Mouse (Mus musculus) urinary bladder, postnatal 14 days (tissue): ENCODE results near the gene Mul1.
A peak's percentile ranks its signal among the peaks of the same experiment; 100 is the strongest.

Experiments
- DNase-seq: peaks from one replicate; pipeline ENCODE4 v3.0.0; 2021; ENCODE audit warnings: low spot score

The Mul1 gene

GRCm38 (mm10) chr4:138461471-138461870 lies 27.0 kb downstream of the Mul1 start:
- no peak for DNase-seq

- peak; percentile 28 for DNase-seq
These were observed 28.7 kb downstream of the Mul1 start for GRCm38 (mm10) chr4:138462971-138463831.

- peak; percentile 81 for DNase-seq
These were observed 29.5 kb downstream of the Mul1 start for GRCm38 (mm10) chr4:138463832-138464487.

GRCm38 (mm10) chr4:138464667-138465353 lies 30.3 kb downstream of the Mul1 start:
- DNase-seq: peak; percentile 72

- DNase-seq: no peak
These were observed 31.0 kb downstream of the Mul1 start for GRCm38 (mm10) chr4:138465446-138465845.

- DNase-seq: no peak
These were observed 32.2 kb downstream of the Mul1 start for GRCm38 (mm10) chr4:138466690-138467089.

- no peak for DNase-seq
These were observed 33.0 kb downstream of the Mul1 start for GRCm38 (mm10) chr4:138467451-138467850.

- no peak for DNase-seq
These were observed 34.6 kb downstream of the Mul1 start for GRCm38 (mm10) chr4:138469080-138469479.

- no peak for DNase-seq
These were observed 36.8 kb downstream of the Mul1 start for GRCm38 (mm10) chr4:138471241-138471640.

GRCm38 (mm10) chr4:138479595-138479994 lies 45.1 kb downstream of the Mul1 start:
- DNase-seq: no peak

- DNase-seq: no peak
These were observed 46.5 kb downstream of the Mul1 start for GRCm38 (mm10) chr4:138480962-138481361.

- no peak for DNase-seq
These were observed 48.2 kb downstream of the Mul1 start for GRCm38 (mm10) chr4:138482721-138483120.

- DNase-seq: no peak
These were observed 53.8 kb downstream of the Mul1 start for GRCm38 (mm10) chr4:138488241-138488640.

GRCm38 (mm10) chr4:138491088-138491487 lies 56.6 kb downstream of the Mul1 start:
- DNase-seq: no peak
